Mouse (Mus musculus) heart, embryonic 10.5 days (tissue): ENCODE results near the gene Xpnpep3. TPM values are rescaled to one million over a fixed set of nuclear protein-coding genes. Genes with fewer than 3 reads are reported as not detected.

ENCODE experiments used
- DNase-seq: peaks from one replicate; pipeline ENCODE4 v3.0.0-alpha.2; 2017; ENCODE audit warnings: low spot score
- H3K27ac ChIP-seq: fragments of 300-500 bp; sonication (generic); 2 replicates; pipeline ENCODE4 v1.5.1; 2016; ENCODE audit warnings: mild to moderate bottlenecking
- H3K27me3 ChIP-seq: fragments of 300-500 bp; sonication (generic); 2 replicates; pipeline ENCODE4 v1.6.1; 2016; ENCODE audit warnings: mild to moderate bottlenecking; ENCODE audit not compliant: poor library complexity, insufficient read depth, severe bottlenecking
- H3K36me3 ChIP-seq: fragments of 300-500 bp; sonication (generic); 2 replicates; pipeline ENCODE4 v1.6.1; 2016; ENCODE audit warnings: mild to moderate bottlenecking, moderate library complexity
- H3K4me1 ChIP-seq: fragments of 300-500 bp; sonication (generic); 2 replicates; pipeline ENCODE4 v1.6.1; 2016; ENCODE audit warnings: mild to moderate bottlenecking
- H3K4me3 ChIP-seq: fragments of 300-500 bp; sonication (generic); 2 replicates; pipeline ENCODE4 v1.5.1; 2016; ENCODE audit warnings: mild to moderate bottlenecking, moderate library complexity
- H3K9me3 ChIP-seq: fragments of 300-500 bp; sonication (generic); 2 replicates; pipeline ENCODE4 v1.6.1; 2016; ENCODE audit warnings: mild to moderate bottlenecking, moderate library complexity
- WGBS: fragments of 180-500 bp; shearing (Covaris S2); methylation state at CpG from one replicate; pipeline ENCODE4 v1.1.7; 2016; 5-methylcytosine and 5-hydroxymethylcytosine counted together
- polyA plus RNA-seq: library from polyadenylated mRNA; unstranded; fragments of >200 nt; fragmentation: Nextera tagmentation; extraction: Ambion mirVana; gene quantifications from 2 replicates; pipeline ENCODE4 v1.2.1, GENCODE M21; 2016

Gene Xpnpep3
- 12.3 and 15.1 TPM in 2 replicates for polyA plus RNA-seq

DNA sequence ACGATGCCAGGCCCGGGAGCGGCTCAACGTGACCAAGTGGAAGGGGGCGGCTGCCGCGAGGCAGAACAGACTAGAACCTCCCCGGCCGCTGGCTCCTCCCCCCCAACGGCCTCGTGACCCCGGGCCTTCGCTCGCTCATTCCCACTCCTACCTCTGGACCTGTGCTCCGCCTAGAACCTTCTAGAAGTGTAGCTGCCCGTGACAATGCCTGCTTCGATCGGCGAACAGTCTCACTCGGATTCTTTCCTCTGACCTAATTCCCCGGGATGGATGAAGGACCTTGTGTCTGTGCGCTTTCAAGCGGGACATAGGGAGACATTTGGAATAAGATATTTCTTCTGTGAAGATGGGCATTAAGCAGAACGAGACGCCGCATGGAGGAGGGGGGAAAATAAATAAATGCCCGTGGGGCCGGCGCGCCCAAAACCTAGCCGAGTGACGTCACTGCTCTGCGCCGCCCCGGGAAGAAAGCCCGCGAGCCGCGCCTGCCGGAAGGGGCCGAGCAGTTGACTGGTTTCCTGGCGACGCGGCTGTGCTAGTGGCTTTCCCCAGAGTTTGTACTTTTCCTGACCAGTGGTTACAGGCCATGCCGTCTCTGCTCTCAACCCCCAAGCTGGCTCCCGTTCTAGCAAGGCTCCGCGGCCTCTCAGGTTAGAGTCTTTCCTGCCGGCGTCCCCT is at the start of gene Xpnpep3, which contains the start of gene St13:
TSS of gene Xpnpep3 (plus strand) at position 501 of the 678 bp plus-strand sequence.
TSS of gene St13 (minus strand) at position 440 of the 678 bp plus-strand sequence.
- peak; percentile 98 for DNase-seq
- H3K4me1 ChIP-seq, result peaks cover 11% of the 10 kb centered on the region
- peaks cover 4% of the 10 kb centered on the region; the same call in 1 of the 2 replicates for H3K36me3 ChIP-seq
- H3K4me3 ChIP-seq, result peak within 1 kb of the TSS; percentile 92
- no peaks in the 10 kb centered on the region for H3K9me3 ChIP-seq
- H3K27ac ChIP-seq, result peak within 1 kb of the TSS; percentile 96
- H3K27me3 ChIP-seq, result no peaks in the 10 kb centered on the region
- under 1% methylated on average over 50 of the region's 50 CpGs for WGBS

DNA sequence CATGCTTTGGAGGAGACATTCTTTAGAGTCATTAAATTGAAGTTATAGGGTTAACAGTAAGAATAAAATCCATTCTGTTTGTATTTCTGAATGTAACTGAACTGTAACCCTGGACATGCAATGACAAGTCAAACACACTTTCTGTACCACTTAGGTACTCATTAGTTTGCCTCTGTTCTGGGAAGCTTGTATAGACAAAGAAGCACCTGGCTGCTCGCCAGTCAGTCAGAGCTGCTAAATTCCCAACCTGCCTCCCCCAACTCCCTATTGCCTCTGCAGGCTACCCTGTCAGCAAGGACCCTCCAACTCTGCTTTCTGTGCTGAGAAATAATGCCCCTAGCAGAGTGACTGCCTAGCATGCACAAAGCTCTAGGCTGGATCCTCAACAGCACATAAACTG is 49.5 kb upstream of the Xpnpep3 start:
- peak; percentile 57 for DNase-seq
- H3K27ac ChIP-seq, result no peak overlapping the region
- 0 out of 2 replicates have a peak, but pooled peaks cover 3% of the 10 kb centered on the region for H3K36me3 ChIP-seq
- no peaks in the 10 kb centered on the region for H3K27me3 ChIP-seq
- 66% methylated on average over 1 of the region's 1 CpGs for WGBS
- H3K9me3 ChIP-seq, result no peaks in the 10 kb centered on the region
- no peaks in the 10 kb centered on the region for H3K4me1 ChIP-seq
- no peak overlapping the region for H3K4me3 ChIP-seq

DNA sequence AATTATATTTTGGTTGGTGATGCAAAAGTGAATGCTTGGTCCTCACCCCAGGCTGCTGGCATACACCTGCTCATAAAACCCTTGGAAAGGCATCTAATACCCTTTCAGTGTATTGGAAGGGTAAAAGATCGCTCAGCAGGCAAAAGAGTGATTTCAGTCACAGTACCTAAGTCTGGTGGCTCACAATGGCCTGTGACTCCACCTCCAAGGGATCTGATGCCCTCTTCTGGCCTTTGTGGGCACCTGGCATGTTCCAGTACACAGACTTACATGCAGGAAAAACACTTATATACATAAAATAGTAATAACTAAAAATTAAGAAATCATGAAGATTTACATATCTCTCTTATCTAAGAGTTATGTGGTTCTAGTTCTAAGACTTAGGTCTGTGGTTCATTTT is 47.3 kb upstream of the Xpnpep3 start:
- Histone ChIP-seq H3K36me3 (peaks cover 3% of the 10 kb centered on the region; the same call in 1 of the 2 replicates), H3K27me3 (no peaks in the 10 kb centered on the region), H3K4me1 (no peaks in the 10 kb centered on the region), H3K27ac (no peak overlapping the region), H3K9me3 (no peaks in the 10 kb centered on the region), H3K4me3 (no peak overlapping the region)
- 77% methylated on average over 1 of the region's 1 CpGs for WGBS
- DNase-seq, result peak; percentile 73

DNA sequence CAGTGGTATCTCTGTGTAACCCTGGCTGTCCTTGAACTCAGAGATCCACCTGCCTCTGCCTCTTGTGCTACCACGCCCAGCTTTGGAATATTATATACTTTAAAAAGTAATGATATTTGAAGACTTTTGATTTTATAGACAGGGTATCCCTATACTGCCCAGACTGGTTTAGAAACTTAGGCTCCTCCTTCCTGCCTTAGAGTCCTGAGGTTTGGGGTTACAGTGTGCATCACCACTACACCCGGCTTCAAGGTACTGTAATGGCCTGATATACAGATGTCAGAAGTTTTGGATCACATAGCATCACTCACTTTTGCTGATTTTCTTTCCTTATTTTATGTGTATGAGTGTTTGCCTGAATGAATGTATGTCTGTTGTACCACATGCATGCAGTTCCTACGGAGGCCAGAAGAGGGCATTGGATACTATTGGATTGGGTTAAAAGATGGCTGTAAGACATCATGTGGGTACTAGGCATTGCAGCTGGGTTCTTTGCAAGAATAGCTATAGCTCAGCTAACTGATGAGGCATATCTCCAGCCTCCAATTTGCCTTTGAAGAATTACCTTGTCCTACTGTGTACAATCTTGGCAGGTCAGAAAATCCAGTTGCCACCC is 44.7 kb upstream of the Xpnpep3 start:
- no peak for DNase-seq
- Histone ChIP-seq H3K36me3 (peaks cover 3% of the 10 kb centered on the region; the same call in 1 of the 2 replicates), H3K4me3 (no peak overlapping the region), H3K9me3 (no peaks in the 10 kb centered on the region), H3K27me3 (no peaks in the 10 kb centered on the region), H3K4me1 (peaks cover 14% of the 10 kb centered on the region), H3K27ac (no peak overlapping the region)
- WGBS, result 61% methylated on average over 3 of the region's 3 CpGs

DNA sequence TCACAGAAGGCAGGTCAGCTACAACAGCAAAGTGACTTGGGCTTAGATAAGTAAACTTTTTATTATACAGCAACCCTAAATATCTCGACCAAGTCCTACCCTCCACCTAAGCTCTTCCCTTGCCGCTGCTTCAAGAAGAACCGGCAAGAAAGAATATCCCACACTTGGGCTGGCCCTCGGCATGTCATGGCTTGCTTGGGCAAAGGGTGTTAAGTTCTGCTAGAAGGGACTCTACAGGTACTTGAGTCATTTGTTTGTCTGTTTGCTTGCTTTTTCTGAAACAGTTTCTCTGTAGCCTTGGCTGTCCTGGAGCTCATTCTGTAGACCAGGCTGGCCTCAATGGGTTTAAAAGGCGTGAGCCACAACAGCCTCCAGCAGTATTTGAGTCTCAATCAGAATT is 43.0 kb upstream of the Xpnpep3 start:
- no peak overlapping the region for H3K4me3 ChIP-seq
- no peaks in the 10 kb centered on the region for H3K9me3 ChIP-seq
- peaks cover 3% of the 10 kb centered on the region; the same call in 1 of the 2 replicates for H3K36me3 ChIP-seq
- no peaks in the 10 kb centered on the region for H3K27me3 ChIP-seq
- DNase-seq, result no peak
- no peak overlapping the region for H3K27ac ChIP-seq
- 49% methylated on average over 5 of the region's 5 CpGs for WGBS
- H3K4me1 ChIP-seq, result peaks cover 25% of the 10 kb centered on the region

DNA sequence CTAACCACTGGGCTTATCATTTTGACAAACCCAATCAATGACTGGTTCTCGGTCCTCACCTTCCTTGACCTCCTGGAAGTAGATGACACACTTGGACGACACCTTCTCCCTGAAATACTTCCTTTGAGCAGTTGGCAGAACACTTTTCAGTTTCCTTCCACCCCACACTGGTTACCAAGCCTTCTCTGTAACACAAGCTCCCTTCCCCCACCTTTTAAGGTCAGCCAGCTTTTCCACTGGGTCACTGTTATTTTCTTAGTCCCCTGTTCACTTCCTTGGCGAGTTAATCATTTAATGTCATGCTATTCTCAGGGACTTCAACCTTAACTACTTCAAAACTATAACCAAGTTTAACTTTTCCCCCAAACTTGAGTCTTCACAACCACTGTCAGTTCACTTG is 41.0 kb upstream of the Xpnpep3 start:
- Histone ChIP-seq H3K9me3 (no peaks in the 10 kb centered on the region), H3K4me3 (no peak overlapping the region), H3K36me3 (peaks cover 16% of the 10 kb centered on the region), H3K4me1 (peaks cover 25% of the 10 kb centered on the region), H3K27ac (no peak overlapping the region), H3K27me3 (no peaks in the 10 kb centered on the region)
- no peak for DNase-seq
- WGBS, result 77% methylated on average over 3 of the region's 3 CpGs

DNA sequence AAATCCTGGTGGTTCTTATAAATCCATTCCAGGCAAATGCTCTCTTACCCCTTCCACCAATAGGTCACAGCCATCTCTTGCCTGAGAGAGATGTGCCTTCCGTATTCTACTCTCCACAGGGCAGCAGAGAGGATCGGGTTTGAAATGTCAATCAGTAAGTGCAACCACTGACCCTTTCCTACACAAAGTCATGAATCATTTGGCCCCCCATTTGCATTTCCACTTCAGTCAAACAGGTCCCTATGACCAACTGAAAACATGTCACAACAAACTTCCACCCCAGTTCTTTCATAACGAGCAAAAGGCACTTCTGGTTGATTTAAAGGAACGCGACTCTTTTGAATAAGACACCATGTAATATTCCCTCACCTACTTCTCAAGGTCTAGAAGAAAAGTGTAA is 40.5 kb upstream of the Xpnpep3 start:
- peaks cover 18% of the 10 kb centered on the region for H3K36me3 ChIP-seq
- no peaks in the 10 kb centered on the region for H3K27me3 ChIP-seq
- no peaks in the 10 kb centered on the region for H3K9me3 ChIP-seq
- H3K27ac ChIP-seq, result no peak overlapping the region
- peak overlapping the region; percentile 77; the same call in 1 of the 2 replicates for H3K4me3 ChIP-seq
- peaks cover 25% of the 10 kb centered on the region for H3K4me1 ChIP-seq
- 89% methylated on average over 5 of the region's 5 CpGs for WGBS
- no peak for DNase-seq

DNA sequence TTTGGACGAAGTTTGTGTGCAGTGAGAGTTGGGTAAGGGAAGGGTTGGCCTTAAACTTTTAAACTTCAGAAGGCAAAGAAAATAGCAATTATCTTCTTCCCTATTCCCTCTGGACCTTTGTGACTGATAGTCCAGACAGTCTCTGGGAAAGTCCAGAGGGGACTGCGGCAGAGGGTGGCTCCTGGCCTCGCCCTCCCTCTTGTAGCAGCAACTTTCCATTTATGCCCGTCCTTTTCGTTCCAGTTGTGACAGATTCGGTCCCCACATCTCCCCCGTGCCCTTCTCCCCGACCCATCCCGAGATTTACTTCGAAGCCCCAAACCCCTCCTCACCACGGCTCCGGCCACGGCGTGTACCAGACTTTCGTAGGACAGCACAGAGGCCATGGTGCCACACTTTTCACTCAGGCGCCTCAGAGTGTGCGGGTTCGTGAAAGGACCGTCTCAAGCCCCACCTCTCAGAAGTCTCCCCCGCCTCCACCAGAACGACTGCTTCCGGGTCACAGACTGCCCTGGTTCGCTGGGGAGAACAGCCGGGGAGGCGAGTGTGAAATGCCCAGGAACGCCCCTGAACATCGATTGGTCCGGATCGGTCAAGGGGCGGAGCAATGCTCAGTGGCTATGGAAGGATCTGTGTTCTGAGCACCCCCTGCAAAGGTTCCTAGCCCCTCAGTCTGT is 39.5 kb upstream of the Xpnpep3 start, which contains the start of gene Slc25a17:
TSS of gene Slc25a17 (minus strand) at position 468 of the 677 bp plus-strand sequence.
- peak within 1 kb of the TSS; percentile 77 for H3K4me3 ChIP-seq
- H3K27me3 ChIP-seq, result no peaks in the 10 kb centered on the region
- peaks cover 25% of the 10 kb centered on the region for H3K4me1 ChIP-seq
- peak; percentile 99 for DNase-seq
- peaks cover 28% of the 10 kb centered on the region for H3K36me3 ChIP-seq
- WGBS, result under 1% methylated on average over 30 of the region's 30 CpGs
- no peaks in the 10 kb centered on the region for H3K9me3 ChIP-seq
- peak within 1 kb of the TSS; percentile 91 for H3K27ac ChIP-seq

DNA sequence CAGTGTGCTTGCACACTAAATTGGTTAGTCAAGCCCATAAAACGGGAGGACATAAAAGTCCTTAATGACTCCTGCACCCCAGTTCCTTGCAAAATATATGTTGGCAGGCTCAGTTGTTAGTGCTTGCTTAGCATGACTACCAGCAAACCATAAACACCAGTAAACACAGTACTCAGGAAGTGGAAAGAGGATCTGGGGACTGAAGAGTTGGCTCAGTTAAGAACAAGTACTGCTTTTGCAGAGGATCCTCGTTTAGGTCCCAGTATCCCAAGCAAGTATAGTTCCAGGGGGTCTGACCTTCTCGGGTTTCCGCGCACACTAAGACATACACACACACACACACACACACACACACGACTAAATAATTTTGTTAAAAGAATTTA is 38.9 kb upstream of the Xpnpep3 start:
- Histone ChIP-seq H3K36me3 (peaks cover 34% of the 10 kb centered on the region), H3K27me3 (no peaks in the 10 kb centered on the region), H3K4me1 (peaks cover 25% of the 10 kb centered on the region), H3K9me3 (no peaks in the 10 kb centered on the region), H3K4me3 (peak overlapping the region; percentile 77), H3K27ac (peak overlapping the region; percentile 91)
- 39% methylated on average over 6 of the region's 6 CpGs for WGBS
- no peak for DNase-seq

DNA sequence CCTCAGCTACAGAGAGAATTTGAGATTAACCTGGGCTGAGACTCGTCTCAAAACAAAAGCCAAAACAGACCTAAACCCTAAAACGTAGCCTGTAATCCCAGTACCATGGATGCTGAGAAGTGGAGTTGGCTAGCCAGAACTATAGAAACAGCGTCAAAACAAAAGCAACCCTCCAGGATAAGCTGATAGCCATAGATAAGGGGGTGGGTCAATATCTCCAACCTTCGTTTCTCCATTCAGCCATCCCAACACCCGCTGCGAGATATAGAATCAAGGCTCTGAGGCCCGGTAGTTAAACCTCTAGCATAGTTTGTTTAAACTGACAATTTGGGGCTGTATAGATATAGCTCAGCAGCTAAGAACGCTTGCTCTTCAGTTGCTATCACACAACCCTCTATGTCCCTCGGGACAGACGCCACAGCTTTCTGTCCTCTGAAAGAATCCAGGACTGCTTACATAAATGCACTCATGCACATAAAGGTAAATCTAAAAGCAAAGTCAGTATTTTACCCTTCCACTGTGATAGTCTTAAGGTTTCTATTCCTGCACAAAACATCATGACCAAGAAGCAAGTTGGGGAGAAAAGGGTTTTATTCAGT is 38.4 kb upstream of the Xpnpep3 start:
- 21% methylated on average over 10 of the region's 10 CpGs for WGBS
- DNase-seq, result no peak
- H3K27ac ChIP-seq, result no peak overlapping the region

DNA sequence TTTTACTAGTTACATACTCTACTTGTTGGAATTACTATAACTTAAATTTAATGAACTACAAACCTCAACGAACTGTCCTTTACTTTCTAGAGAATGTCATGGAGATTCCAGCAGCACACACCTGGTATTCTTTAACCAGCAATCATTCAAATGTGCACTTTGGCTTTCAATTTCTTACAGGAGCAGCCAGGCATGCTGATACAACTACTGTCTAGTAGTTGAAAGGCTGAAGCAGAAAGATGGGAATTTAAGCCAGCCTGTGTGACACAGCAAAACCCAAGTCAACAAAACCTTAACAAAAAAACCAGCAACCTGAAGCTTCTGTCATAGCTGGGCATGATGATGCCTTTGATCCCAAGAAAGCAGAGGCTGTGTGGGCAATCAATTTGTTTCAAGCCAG is 37.4 kb upstream of the Xpnpep3 start:
- 79% methylated on average over 1 of the region's 1 CpGs for WGBS
- DNase-seq, result no peak
- Histone ChIP-seq H3K27ac (no peak overlapping the region), H3K27me3 (no peaks in the 10 kb centered on the region), H3K9me3 (no peaks in the 10 kb centered on the region), H3K4me3 (no peak overlapping the region), H3K36me3 (peaks cover 48% of the 10 kb centered on the region), H3K4me1 (peaks cover 25% of the 10 kb centered on the region)

More for the DNA sequence above, 38.4 kb upstream of the Xpnpep3 start:
- peaks cover 25% of the 10 kb centered on the region for H3K4me1 ChIP-seq
- H3K9me3 ChIP-seq, result no peaks in the 10 kb centered on the region
- peak overlapping the region; percentile 77; the same call in 1 of the 2 replicates for H3K4me3 ChIP-seq
- H3K36me3 ChIP-seq, result peaks cover 39% of the 10 kb centered on the region
- no peaks in the 10 kb centered on the region for H3K27me3 ChIP-seq

DNA sequence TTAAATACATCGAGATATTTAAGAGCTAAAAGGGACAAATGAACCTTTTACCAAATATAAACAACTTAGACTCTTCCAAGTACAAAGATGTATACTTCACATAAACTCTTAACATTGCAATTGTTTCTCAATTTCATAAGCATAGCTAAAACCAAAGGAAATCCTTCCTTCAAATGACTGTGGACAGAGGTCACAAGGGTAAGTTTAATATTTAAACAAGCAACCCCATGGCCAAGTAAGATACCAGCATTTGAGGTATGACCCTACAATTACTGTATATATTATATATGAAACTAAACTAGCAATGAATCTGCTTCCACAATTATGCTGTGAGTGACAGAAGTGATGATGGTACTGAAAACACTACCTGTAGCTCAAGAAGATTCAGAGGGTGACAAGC is 35.7 kb upstream of the Xpnpep3 start:
- Histone ChIP-seq H3K36me3 (peaks cover 66% of the 10 kb centered on the region), H3K27me3 (no peaks in the 10 kb centered on the region), H3K27ac (no peak overlapping the region), H3K9me3 (no peaks in the 10 kb centered on the region), H3K4me1 (peaks cover 20% of the 10 kb centered on the region), H3K4me3 (no peak overlapping the region)
- DNase-seq, result no peak
- WGBS, result 87% methylated on average over 1 of the region's 1 CpGs
